Mouse (Mus musculus) hindbrain, embryonic 13.5 days (tissue): ENCODE data around the gene Serp1. TPM values are rescaled to one million over a fixed set of nuclear protein-coding genes. Genes with fewer than 3 reads are reported as not detected.
"Not testable (repeated sequence)": the region's sequence is repeated elsewhere in the genome, so short reads cannot be mapped to it uniquely, and the experiment has no call there.

ENCODE experiments used
- ATAC-seq: fragments of 200-750 bp; cut with Nextera tagmentation; 2 replicates; pipeline ENCODE4 v1.8.0; 2017; ENCODE audit warnings: moderate TSS enrichment; ENCODE audit not compliant: low FRiP score
- H3K27ac ChIP-seq: fragments of 300-500 bp; sonication (generic); 2 replicates; pipeline ENCODE4 v1.5.1; 2015; ENCODE audit warnings: inconsistent platforms, mild to moderate bottlenecking, moderate library complexity
- H3K27me3 ChIP-seq: fragments of 300-500 bp; sonication (generic); 2 replicates; pipeline ENCODE4 v1.6.1; 2015; ENCODE audit warnings: mild to moderate bottlenecking, inconsistent platforms
- H3K36me3 ChIP-seq: fragments of 300-500 bp; sonication (generic); 2 replicates; pipeline ENCODE4 v1.6.1; 2015; ENCODE audit warnings: mild to moderate bottlenecking, inconsistent platforms
- H3K4me1 ChIP-seq: fragments of 300-500 bp; sonication (generic); replicated peaks from 2 replicates; pipeline ENCODE4 v1.6.1; 2015; ENCODE audit warnings: inconsistent platforms
- H3K4me2 ChIP-seq: fragments of 300-500 bp; sonication (generic); 2 replicates; pipeline ENCODE4 v1.6.1; 2015; ENCODE audit warnings: inconsistent platforms, mild to moderate bottlenecking, moderate library complexity
- H3K4me3 ChIP-seq: fragments of 300-500 bp; sonication (generic); 2 replicates; pipeline ENCODE4 v1.5.1; 2015; ENCODE audit warnings: mild to moderate bottlenecking, inconsistent platforms
- H3K9ac ChIP-seq: fragments of 300-500 bp; sonication (generic); 2 replicates; pipeline ENCODE4 v1.6.1; 2015; ENCODE audit warnings: mild to moderate bottlenecking, inconsistent platforms
- H3K9me3 ChIP-seq: fragments of 300-500 bp; sonication (generic); 2 replicates; pipeline ENCODE4 v1.6.1; 2016; ENCODE audit warnings: inconsistent platforms
- WGBS: fragments of 180-500 bp; shearing (Covaris S2); methylation state at CpG from one replicate; pipeline ENCODE4 v1.1.7; 2015; 5-methylcytosine and 5-hydroxymethylcytosine counted together
- polyA plus RNA-seq: library from polyadenylated mRNA; unstranded; fragments of >200 nt; fragmentation: Nextera tagmentation; extraction: Ambion mirVana; gene quantifications from 2 replicates; pipeline ENCODE4 v1.2.1, GENCODE M21; 2015

Serp1 gene
- polyA plus RNA-seq, 1 experiment from 2014 or later: 79.9 TPM

DNA sequence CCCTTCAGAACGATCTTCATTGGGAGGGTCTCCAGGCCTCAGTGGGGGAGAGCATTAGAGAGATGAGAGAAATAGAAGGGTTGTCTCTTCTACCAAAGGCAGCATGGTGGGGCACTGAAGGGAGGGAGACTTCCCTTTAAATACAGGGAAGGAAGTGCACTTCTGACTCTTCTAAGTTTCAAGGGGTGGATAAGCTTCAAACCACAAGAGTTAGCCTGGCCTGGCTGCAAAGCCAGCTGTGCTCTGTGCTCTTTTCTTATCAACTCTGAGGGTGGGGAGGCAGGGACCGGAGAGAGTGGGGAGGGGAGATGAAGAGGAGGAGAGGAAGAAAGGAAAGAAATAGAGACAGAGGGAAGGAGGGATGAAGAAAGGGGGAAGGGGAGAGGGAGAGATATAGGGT, 23.7 kb downstream of the Serp1 start:
- Histone ChIP-seq H3K36me3 (no peaks in the 10 kb centered on the region), H3K4me2 (no peak overlapping the region), H3K4me1 (no peaks in the 10 kb centered on the region), H3K27me3 (no peaks in the 10 kb centered on the region), H3K27ac (no peak overlapping the region), H3K4me3 (no peak overlapping the region), H3K9ac (no peak overlapping the region), H3K9me3 (no peaks in the 10 kb centered on the region)
- 75% methylated on average over 2 of the region's 2 CpGs for WGBS
- ATAC-seq: no peak

DNA sequence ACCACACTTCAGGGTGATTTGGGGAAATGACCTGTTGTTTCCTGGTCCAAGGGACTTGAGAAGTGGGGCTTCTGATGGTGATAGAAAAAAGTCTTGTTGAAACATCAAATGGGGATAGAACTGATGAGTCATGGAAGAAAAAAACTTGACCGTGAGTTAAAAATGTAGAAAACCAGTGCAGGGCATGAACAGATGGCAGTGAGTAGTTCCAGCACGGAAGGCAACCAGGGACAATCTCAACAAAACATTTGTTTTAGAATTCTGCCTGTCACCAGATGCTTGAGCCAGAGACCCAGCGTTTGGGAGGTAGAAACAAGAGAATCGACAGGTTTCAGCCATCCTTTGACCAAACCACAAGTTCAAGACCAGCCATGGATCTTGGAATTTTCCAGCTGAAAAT, 32.1 kb downstream of the Serp1 start:
- WGBS: 86% methylated on average over 4 of the region's 4 CpGs
- H3K36me3 ChIP-seq: no peaks in the 10 kb centered on the region
- no peaks in the 10 kb centered on the region for H3K27me3 ChIP-seq
- H3K9ac ChIP-seq: no peak overlapping the region
- no peak overlapping the region for H3K4me3 ChIP-seq
- no peak overlapping the region for H3K27ac ChIP-seq
- no peaks in the 10 kb centered on the region for H3K9me3 ChIP-seq
- H3K4me2 ChIP-seq: no peak overlapping the region
- no peak for ATAC-seq
- no peaks in the 10 kb centered on the region for H3K4me1 ChIP-seq

DNA sequence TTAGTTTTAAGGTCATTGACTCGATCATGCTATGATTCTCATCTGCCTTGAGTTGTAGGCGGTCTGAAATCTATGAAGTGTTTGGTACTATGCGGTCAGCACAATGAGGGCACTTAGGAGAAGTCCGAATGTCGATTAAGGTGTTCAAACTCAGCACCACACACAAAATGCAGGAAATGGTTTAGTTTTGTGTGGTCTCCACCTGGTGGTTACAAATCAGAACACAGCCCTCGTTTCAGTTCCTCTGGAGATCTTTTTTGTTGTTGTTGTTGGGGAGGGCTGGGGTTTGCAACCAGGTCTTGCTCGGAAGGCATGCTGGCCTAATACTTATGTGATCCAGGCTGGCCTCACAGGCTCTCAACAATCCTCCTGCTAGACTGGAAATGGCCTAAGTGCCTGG, 34.9 kb downstream of the Serp1 start:
- 78% methylated on average over 7 of the region's 7 CpGs for WGBS

DNA sequence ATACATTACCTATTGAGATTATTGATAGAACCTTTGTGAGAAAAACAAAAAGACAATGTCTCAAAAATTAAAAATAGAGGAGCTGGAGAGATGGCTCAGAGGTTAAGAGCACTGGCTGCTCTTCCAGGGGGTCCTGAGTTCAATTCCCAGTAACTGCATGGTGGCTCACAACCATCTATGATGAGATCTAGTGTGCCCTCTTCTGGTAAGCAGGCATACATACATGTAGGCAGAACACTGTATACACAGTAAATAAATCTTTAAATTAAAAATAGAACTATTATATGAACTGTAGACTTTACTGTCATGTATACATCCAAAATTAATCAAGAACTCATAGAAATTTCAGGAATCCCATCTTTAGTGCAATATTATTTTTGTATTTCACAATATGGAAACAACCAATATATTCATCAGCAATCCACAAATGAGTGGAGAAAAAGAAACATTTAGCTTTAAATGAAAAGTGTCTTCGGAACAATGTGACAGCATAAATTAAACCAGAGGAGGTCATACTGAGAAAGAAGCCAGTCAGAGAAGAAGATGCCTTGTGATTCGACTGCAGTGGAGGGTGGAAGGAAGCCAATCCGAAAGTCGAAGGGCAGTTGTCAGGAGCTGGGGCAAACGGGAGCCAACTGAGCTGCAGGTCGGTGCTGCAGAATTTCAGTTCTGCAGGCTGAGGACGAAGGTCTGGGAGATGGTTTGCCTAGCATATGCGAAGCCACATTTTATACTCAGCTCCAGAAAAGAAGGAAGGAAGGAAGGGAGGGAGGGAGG, 37.5 kb downstream of the Serp1 start:
- no peaks in the 10 kb centered on the region for H3K36me3 ChIP-seq
- no peaks in the 10 kb centered on the region for H3K9me3 ChIP-seq
- H3K27ac ChIP-seq: no peak overlapping the region
- H3K27me3 ChIP-seq: no peaks in the 10 kb centered on the region
- no peak overlapping the region for H3K4me3 ChIP-seq
- WGBS: 78% methylated on average over 7 of the region's 8 CpGs
- ATAC-seq: no peak
- no peak overlapping the region for H3K9ac ChIP-seq
- no peak overlapping the region for H3K4me2 ChIP-seq
- no peaks in the 10 kb centered on the region for H3K4me1 ChIP-seq

More for the DNA sequence above, 34.9 kb downstream of the Serp1 start:
- Histone ChIP-seq H3K4me2 (no peak overlapping the region), H3K27me3 (no peaks in the 10 kb centered on the region), H3K4me1 (no peaks in the 10 kb centered on the region), H3K9ac (no peak overlapping the region), H3K9me3 (no peaks in the 10 kb centered on the region), H3K27ac (no peak overlapping the region), H3K4me3 (no peak overlapping the region), H3K36me3 (no peaks in the 10 kb centered on the region)
- ATAC-seq: no peak

DNA sequence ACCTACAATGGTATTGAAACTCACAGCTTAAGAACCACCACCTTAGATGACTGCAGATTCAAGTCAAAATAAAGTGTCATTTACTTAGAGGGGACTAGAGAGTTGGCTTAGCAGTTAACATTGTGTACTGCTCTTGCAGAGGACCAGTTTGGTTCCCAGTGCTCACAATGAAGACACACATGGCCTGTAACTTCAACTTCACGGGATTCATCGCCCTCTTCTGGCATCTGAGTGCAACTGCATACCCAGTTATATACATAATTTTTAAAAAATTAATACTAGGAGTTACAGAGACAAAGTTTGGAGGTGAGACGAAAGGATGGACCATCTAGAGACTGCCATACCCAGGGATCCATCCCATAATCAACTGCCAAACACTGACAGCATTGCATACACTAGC, 38.6 kb downstream of the Serp1 start:
- no peak overlapping the region for H3K27ac ChIP-seq
- H3K4me2 ChIP-seq: no peak overlapping the region

DNA sequence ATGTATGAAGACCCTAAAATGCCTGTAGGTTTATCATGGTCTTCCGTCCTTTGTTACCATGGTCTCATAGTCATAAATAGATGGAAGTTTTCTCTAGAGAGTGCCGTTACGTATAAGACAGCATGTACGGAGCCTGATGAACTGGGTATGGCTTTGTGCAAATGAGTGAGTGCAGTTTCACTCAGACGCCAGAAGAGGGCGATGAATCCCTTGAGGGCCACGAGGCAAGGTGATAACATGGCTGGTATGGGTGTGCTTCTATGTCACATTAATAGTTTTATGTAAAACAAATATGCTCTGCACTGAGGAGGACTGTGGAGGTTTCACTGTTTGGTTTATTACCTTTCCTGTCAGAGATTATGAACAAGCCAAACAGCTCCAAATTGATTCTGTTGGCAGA, 39.8 kb downstream of the Serp1 start:
- no peaks in the 10 kb centered on the region for H3K27me3 ChIP-seq
- H3K9ac ChIP-seq: no peak overlapping the region
- no peak for ATAC-seq
- WGBS: 66% methylated on average over 7 of the region's 7 CpGs
- H3K27ac ChIP-seq: no peak overlapping the region
- no peak overlapping the region for H3K4me3 ChIP-seq
- no peaks in the 10 kb centered on the region for H3K9me3 ChIP-seq
- no peaks in the 10 kb centered on the region for H3K36me3 ChIP-seq
- H3K4me1 ChIP-seq: no peaks in the 10 kb centered on the region
- H3K4me2 ChIP-seq: no peak overlapping the region

More for the DNA sequence above, 38.6 kb downstream of the Serp1 start:
- Histone ChIP-seq H3K4me1 (no peaks in the 10 kb centered on the region), H3K27me3 (no peaks in the 10 kb centered on the region), H3K36me3 (no peaks in the 10 kb centered on the region), H3K4me3 (no peak overlapping the region), H3K9ac (no peak overlapping the region), H3K9me3 (no peaks in the 10 kb centered on the region)
- 74% methylated on average over 3 of the region's 3 CpGs for WGBS
- ATAC-seq: no peak

DNA sequence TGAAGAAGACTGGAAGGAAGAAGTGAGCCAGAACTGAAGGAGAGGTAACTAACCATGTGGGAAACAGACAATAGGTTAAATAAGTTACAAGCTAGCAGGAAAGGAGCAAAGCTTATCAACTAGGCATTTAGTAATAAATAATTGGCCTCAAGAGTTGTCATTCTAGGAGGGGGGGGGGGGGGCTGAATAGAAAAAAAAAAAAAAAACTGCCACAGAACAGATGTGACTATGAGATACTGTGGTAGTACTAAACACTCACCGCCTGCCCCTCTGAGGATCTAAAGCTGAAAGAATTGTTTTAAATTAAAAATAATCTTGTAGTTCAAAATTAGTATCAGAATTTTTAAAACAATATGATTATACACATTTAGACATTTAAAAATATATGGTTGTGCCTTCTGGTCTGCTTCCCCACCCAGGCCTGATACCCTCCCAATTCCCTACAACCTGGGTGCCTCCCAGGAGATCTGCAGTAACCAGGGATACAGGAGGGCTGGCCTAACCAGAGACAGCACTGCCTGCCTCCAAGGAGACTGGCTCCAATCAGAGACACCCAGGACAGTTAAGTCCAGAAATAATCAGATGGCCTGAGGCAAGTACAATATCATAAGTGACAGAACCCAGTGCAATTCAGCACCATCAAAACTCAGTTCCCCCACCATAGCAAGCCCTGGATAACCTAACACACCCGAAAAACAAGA, 46.8 kb downstream of the Serp1 start:
- H3K36me3 ChIP-seq: no peaks in the 10 kb centered on the region
- no peaks in the 10 kb centered on the region for H3K9me3 ChIP-seq
- H3K4me2 ChIP-seq: no peak overlapping the region
- ATAC-seq: no peak
- H3K27me3 ChIP-seq: no peaks in the 10 kb centered on the region
- H3K4me1 ChIP-seq: no peaks in the 10 kb centered on the region
- H3K4me3 ChIP-seq: no peak overlapping the region
- H3K27ac ChIP-seq: no peak overlapping the region
- WGBS: 82% methylated on average over 2 of the region's 2 CpGs
- no peak overlapping the region for H3K9ac ChIP-seq

DNA sequence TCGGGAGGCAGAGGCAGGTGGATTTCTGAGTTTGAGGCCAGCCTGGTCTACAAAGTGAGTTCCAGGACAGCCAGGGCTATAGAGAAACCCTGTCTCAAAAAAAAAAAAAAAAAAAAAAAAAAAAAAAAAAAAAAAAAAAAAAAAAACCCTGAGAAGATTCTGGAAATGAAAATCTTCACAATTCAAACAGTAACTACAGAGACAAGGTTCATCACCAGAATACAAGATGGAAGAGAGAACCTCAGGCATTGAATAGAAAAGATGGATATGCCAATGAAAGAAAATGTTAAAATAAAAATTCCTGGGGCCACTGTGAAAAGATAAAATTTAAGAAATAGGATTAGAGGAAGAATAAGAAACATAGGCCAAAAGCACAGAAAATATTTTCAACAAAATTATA, 50.4 kb downstream of the Serp1 start:
- WGBS: 92% methylated on average over 1 of the region's 1 CpGs

More for the DNA sequence above, 50.4 kb downstream of the Serp1 start:
- H3K27ac ChIP-seq, H3K4me2 ChIP-seq, H3K9me3 ChIP-seq, H3K36me3 ChIP-seq, H3K9ac ChIP-seq, ATAC-seq, H3K4me1 ChIP-seq, H3K4me3 ChIP-seq, H3K27me3 ChIP-seq: not testable (repeated sequence)

Other genes with a start within 250 kb of the Serp1 start
- 8.2 and 8.6 TPM in 2 replicates for gene Tsc22d2, start 111.2 kb downstream of the Serp1 start, polyA plus RNA-seq
- gene Eif2a, start 71 bp downstream of the Serp1 start, polyA plus RNA-seq: 41.9 and 44.7 TPM in 2 replicates
- 22.9 and 25.4 TPM in 2 replicates for gene Selenot, start 50.7 kb upstream of the Serp1 start, polyA plus RNA-seq
- gene Erich6, start 111.3 kb upstream of the Serp1 start, polyA plus RNA-seq: 0.12 and 0.14 TPM in 2 replicates
- gene Siah2, start 166.5 kb upstream of the Serp1 start, polyA plus RNA-seq: 8.1 and 8.3 TPM in 2 replicates